Mouse (Mus musculus) forebrain, embryonic 14.5 days (tissue): Measurements from ENCODE around the gene Pan2. TPM values are rescaled to one million over a fixed set of nuclear protein-coding genes. Genes with fewer than 3 reads are reported as not detected.
A peak's percentile ranks its signal among the peaks of the same experiment; 100 is the strongest.
"Not testable (repeated sequence)": the region's sequence is repeated elsewhere in the genome, so short reads cannot be mapped to it uniquely, and the experiment has no call there.

Experiments used
- ATAC-seq: fragments of 200-750 bp; cut with Nextera tagmentation; 2 replicates; pipeline ENCODE4 v1.8.0; 2017; ENCODE audit warnings: mild to moderate bottlenecking, moderate library complexity
- DNase-seq: peaks from one replicate; pipeline ENCODE4 v3.0.0-alpha.2; 2015; ENCODE audit warnings: low spot score
- H3K27ac ChIP-seq: fragments of 300-500 bp; sonication (generic); 2 replicates; pipeline ENCODE4 v1.5.1; 2014; ENCODE audit warnings: low read depth, mild to moderate bottlenecking, control low read depth, low read length, moderate library complexity
- H3K27me3 ChIP-seq: fragments of 300-500 bp; sonication (generic); replicated peaks from 2 replicates; pipeline ENCODE4 v1.6.1; 2014; ENCODE audit warnings: low read length, control low read depth, mixed read lengths; ENCODE audit not compliant: control insufficient read depth, insufficient read depth
- H3K36me3 ChIP-seq: fragments of 300-500 bp; sonication (generic); 2 replicates; pipeline ENCODE4 v1.6.1; 2014; ENCODE audit warnings: low read length, control low read depth; ENCODE audit not compliant: control insufficient read depth, insufficient read depth
- H3K4me1 ChIP-seq: fragments of 300-500 bp; sonication (generic); 2 replicates; pipeline ENCODE4 v1.6.1; 2014; ENCODE audit warnings: antibody characterized with exemption, low read length, control low read depth; ENCODE audit not compliant: control insufficient read depth, insufficient read depth
- H3K4me2 ChIP-seq: fragments of 300-500 bp; sonication (generic); 2 replicates; pipeline ENCODE4 v1.6.1; 2014; ENCODE audit warnings: mild to moderate bottlenecking, control low read depth, low read length
- H3K4me3 ChIP-seq: fragments of 300-500 bp; sonication (generic); 2 replicates; pipeline ENCODE4 v1.5.1; 2014; ENCODE audit warnings: low read depth, low read length, control low read depth
- H3K9ac ChIP-seq: fragments of 300-500 bp; sonication (generic); 2 replicates; pipeline ENCODE4 v1.6.1; 2014; ENCODE audit warnings: mild to moderate bottlenecking, low read length, control low read depth, moderate library complexity
- H3K9me3 ChIP-seq: fragments of 300-500 bp; sonication (generic); replicated peaks from 2 replicates; pipeline ENCODE4 v1.6.1; 2016; ENCODE audit warnings: low read length, control low read depth, mixed read lengths; ENCODE audit not compliant: control insufficient read depth
- WGBS: fragments of 180-500 bp; shearing (Covaris S2); extraction: QIAGEN DNeasy Blood & Tissue Kit; methylation state at CpG from one replicate; pipeline ENCODE4 v1.1.7; 2014; 5-methylcytosine and 5-hydroxymethylcytosine counted together
- polyA plus RNA-seq: library from polyadenylated mRNA; unstranded; fragments of >200 nt; fragmentation: Nextera tagmentation; extraction: Ambion mirVana; gene quantifications from 2 replicates; pipeline ENCODE4 v1.2.1, GENCODE M21; 2014

Gene Pan2
- polyA plus RNA-seq = 21.4 and 23.2 TPM in 2 replicates

DNA sequence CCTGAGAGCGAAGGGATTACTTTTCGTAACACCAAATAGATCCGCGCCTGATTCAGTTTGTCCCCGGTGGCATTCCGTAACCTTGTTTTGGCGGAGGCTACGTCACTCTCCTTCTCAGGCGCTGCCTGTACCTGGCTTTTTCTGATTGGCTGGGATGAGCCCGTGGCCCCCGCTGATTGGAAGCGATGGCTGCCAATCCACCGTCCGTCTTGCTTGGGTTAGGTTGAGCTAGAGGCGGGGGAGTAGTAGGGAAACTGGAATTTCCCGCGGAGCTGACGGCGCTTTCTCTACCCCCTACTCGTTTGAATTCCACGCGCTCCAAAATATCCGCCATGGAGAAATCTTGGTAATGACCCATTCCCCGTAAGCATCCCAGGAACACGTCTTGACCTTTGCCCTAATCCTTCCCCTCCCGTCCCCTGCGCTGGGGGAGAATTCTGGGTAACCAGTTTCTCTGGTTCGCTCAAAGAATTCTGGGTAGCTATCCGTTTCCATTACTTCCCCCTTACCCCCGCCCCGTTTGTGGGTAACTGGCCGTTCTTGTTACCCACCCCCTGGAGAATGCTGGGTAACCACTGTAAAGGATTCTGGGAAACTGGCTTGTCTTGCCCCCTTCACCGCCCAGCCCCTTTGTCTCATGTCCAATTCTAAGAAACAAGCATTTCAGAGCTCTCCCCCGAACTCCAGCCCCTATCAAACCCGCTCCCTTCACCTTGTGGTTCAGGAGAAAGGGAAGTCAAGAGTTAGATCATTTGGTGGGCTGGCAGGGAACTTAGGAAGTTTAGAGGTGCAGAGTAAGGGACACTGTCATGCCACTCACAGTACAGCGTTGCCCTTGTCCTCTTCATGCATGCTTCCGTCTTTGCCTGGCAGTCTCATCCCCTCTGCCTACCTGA lies at the start of gene Pan2:
Pan2 (plus strand) TSS at position 210 of the 896 bp plus-strand sequence.
- Histone ChIP-seq H3K4me1 (peaks cover 12% of the 10 kb centered on the region), H3K4me3 (peak within 1 kb of the TSS; percentile 58), H3K27ac (peak within 1 kb of the TSS; percentile 94), H3K27me3 (no peaks in the 10 kb centered on the region), H3K9ac (peak within 1 kb of the TSS; percentile 91), H3K36me3 (peaks cover 4% of the 10 kb centered on the region), H3K4me2 (peak within 1 kb of the TSS; percentile 77), H3K9me3 (no peaks in the 10 kb centered on the region)
- DNase-seq = peak; percentile 99
- WGBS = under 1% methylated on average over 37 of the region's 37 CpGs
- ATAC-seq = peak; percentile 100

DNA sequence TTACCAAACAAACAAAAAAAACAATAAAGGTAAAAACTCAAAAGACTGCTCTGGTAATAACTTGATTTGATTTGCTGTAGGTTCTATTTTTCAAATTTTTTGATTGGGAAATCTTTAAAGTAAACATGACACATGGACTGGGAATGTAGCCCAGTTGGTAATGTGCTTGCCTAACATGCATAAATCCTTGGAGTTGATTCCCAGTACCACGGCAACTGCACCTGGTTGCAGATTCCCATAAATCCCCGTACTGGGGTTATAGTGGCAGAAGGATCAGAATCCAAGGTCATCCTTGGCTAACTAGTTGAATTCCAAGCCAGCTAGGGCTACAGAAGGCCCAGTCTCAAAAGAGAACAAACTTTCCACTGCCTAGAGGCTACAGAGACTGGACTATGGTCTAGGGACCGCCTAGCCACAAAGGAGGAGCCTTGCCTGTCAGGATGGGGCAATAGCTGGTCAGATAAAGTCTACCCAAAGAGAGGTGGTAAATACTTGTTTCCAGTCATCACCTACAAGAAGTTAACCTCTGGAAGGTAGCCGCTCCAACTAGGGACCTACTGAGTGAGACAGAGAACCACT lies 49.4 kb upstream of the Pan2 start, which contains the start of gene Apon:
Apon (plus strand) TSS at position 420 of the 579 bp plus-strand sequence.
- Histone ChIP-seq H3K27me3 (no peaks in the 10 kb centered on the region), H3K4me2 (no peak within 1 kb of the TSS), H3K27ac (no peak within 1 kb of the TSS), H3K4me1 (no peaks in the 10 kb centered on the region), H3K4me3 (no peak within 1 kb of the TSS), H3K9me3 (no peaks in the 10 kb centered on the region), H3K9ac (no peak within 1 kb of the TSS), H3K36me3 (peaks cover 41% of the 10 kb centered on the region)
- DNase-seq (no peak), ATAC-seq (no peak)
- WGBS = 88% methylated on average over 4 of the region's 4 CpGs

DNA sequence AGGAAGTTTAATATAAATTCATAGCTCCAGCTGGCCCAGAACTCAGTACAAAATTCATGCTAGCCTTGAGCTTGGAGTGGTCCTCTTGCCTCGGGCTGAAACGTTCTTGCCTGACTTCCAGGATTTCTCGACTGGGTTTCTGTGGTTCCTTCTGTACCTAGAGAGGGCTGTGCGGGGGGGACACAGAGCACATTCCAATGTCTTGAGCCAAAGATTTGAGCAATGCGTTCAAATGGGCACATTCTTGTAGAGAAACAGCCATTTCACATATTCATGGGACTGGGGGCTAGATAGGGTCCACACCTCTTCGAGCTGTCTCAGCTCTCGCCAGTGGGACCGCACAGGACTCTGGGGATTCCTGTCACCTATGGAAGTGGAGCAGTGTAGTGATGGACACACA lies 47.2 kb upstream of the Pan2 start:
- 88% methylated on average over 8 of the region's 8 CpGs for WGBS
- Histone ChIP-seq H3K36me3 (peaks cover 19% of the 10 kb centered on the region), H3K4me1 (no peaks in the 10 kb centered on the region), H3K9me3 (no peaks in the 10 kb centered on the region), H3K4me3 (no peak overlapping the region), H3K27ac (no peak overlapping the region), H3K4me2 (no peak overlapping the region), H3K27me3 (no peaks in the 10 kb centered on the region), H3K9ac (no peak overlapping the region)
- no peak for ATAC-seq
- DNase-seq = no peak

DNA sequence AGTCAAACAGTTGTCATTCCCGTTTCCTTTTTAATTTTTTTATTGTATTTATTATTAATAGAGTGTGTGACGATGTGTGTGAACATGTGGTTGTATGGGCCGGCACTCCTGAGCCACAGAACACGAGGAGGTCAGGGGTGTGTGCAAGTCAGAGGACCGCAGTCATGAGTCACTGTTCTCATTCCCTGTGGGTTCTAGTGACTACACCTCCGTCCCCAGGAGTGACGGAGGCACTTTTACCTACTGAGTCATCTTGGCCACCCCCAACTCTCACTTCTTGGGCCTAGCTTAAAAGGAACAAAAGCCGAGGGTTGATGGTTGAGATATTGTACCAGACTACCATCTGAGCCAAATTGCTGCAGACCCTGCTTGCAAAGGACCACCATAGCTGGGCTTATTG lies 46.8 kb upstream of the Pan2 start:
- 94% methylated on average over 8 of the region's 8 CpGs for WGBS
- H3K9me3 ChIP-seq = no peaks in the 10 kb centered on the region
- H3K4me3 ChIP-seq = no peak overlapping the region
- no peak overlapping the region for H3K27ac ChIP-seq
- H3K36me3 ChIP-seq = peaks cover 16% of the 10 kb centered on the region
- no peak for ATAC-seq
- H3K9ac ChIP-seq = no peak overlapping the region
- H3K4me2 ChIP-seq = no peak overlapping the region
- no peak for DNase-seq
- H3K27me3 ChIP-seq = no peaks in the 10 kb centered on the region
- H3K4me1 ChIP-seq = no peaks in the 10 kb centered on the region

DNA sequence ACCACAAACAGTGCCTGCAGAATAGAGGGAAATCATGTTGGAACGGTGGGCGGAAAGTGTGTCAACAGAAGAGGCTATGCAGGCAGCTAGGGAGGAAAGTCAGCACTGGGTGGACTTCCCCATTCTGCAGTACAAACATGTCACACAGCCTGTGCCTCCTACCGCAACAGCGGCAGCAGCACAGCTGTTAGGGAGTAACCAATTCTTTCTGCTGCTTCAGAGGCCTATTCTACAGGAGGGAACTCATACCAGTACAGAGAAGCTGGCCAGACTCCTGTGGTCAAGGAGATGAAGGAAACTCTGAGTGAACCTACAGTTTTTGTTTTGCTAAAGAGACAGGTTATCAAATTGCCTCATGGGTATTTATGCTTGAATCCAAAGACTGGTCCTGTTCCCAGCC lies 44.2 kb upstream of the Pan2 start:
- DNase-seq = no peak
- H3K36me3 ChIP-seq = no peaks in the 10 kb centered on the region
- ATAC-seq = no peak

DNA sequence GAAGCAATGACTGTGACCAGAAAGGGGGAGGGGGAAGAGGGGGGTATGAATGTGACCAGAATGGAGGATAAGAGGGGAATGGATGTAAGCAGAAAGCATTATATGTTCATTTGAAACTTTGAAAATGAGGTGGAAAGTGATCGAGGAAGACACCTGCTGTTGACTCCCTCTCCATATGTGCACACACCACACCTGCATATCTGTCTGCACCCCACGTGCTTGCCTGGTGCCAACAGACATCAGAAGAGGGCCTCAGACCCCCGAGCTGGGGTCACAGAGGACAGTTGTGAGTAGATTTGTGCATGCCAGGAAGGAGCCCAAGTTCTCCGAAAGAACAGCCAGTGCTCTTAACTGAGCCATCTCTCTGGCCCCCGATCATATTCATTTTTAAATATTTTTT lies 43.2 kb upstream of the Pan2 start:
- Histone ChIP-seq H3K4me2 (no peak overlapping the region), H3K27ac (no peak overlapping the region), H3K9ac (no peak overlapping the region), H3K36me3 (no peaks in the 10 kb centered on the region), H3K4me1 (no peaks in the 10 kb centered on the region), H3K27me3 (no peaks in the 10 kb centered on the region), H3K9me3 (no peaks in the 10 kb centered on the region), H3K4me3 (no peak overlapping the region)
- WGBS = 90% methylated on average over 5 of the region's 5 CpGs
- DNase-seq (no peak), ATAC-seq (no peak)

More for the DNA sequence above, 44.2 kb upstream of the Pan2 start:
- no peak overlapping the region for H3K9ac ChIP-seq
- no peak overlapping the region for H3K27ac ChIP-seq
- H3K9me3 ChIP-seq = no peaks in the 10 kb centered on the region
- no peak overlapping the region for H3K4me2 ChIP-seq
- no peak overlapping the region for H3K4me3 ChIP-seq
- WGBS = 82% methylated on average over 4 of the region's 4 CpGs
- H3K4me1 ChIP-seq = no peaks in the 10 kb centered on the region
- no peaks in the 10 kb centered on the region for H3K27me3 ChIP-seq

DNA sequence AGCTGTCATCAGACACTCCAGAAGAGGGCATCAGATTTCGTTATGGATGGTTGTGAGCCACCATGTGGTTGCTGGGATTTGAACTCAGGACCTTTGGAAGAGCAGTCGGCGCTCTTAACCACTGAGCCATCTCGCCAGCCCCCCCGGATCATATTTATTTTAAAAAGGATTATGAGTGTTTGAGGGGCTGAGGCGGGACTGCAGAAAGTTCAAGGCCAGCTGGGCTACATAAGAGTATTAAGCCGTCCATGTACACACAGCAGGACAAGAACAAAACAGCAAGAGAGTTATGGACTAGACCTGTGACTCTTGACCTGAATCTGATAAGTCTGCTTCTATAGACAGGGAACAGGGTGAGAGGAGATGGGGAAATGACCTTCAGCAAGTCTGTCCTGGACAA lies 42.8 kb upstream of the Pan2 start:
- H3K27ac ChIP-seq, H3K4me2 ChIP-seq, H3K9ac ChIP-seq, DNase-seq, H3K36me3 ChIP-seq, ATAC-seq, H3K4me1 ChIP-seq, H3K9me3 ChIP-seq, H3K27me3 ChIP-seq, H3K4me3 ChIP-seq: not testable (repeated sequence)
- 91% methylated on average over 7 of the region's 7 CpGs for WGBS

DNA sequence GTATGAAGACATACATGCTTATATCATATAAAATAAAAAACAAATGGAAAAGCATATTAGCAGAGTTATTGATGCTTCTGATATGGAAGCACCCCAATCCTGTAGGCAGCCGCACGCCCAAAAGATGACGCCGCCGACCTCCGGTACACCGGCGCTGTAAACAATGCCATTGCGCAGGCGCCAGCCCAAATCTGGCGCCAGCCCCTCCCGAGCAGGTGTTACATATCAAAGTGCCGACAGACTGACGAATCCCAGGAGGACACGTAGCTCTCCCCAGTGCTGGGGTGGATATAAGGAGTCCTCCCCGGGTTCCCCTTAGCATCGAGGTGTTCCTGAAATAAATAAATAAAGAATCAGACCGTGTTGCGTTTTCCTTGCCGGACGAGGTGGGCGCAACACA lies 40.8 kb upstream of the Pan2 start:
- no peaks in the 10 kb centered on the region for H3K9me3 ChIP-seq
- no peak overlapping the region for H3K4me3 ChIP-seq
- DNase-seq (no peak), ATAC-seq (no peak)
- H3K27me3 ChIP-seq = no peaks in the 10 kb centered on the region
- no peaks in the 10 kb centered on the region for H3K4me1 ChIP-seq
- H3K4me2 ChIP-seq = no peak overlapping the region
- 85% methylated on average over 22 of the region's 22 CpGs for WGBS
- H3K27ac ChIP-seq = no peak overlapping the region
- no peaks in the 10 kb centered on the region for H3K36me3 ChIP-seq
- no peak overlapping the region for H3K9ac ChIP-seq
